Mouse (Mus musculus): ENCODE measurements around the gene Eva1b. TPM values are rescaled to one million over a fixed set of nuclear protein-coding genes. Genes with fewer than 3 reads are reported as not detected.
A peak's percentile ranks its signal among the peaks of the same experiment; 100 is the strongest.

Eva1b gene
- polyA plus RNA-seq (2012; rRNA removed): 11.9 and 14.8 TPM in 2 replicates
- 11.0 and 12.0 TPM in 2 replicates for polyA plus RNA-seq (2014; fragmentation: Nextera tagmentation; extraction: Ambion mirVana)

DNA sequence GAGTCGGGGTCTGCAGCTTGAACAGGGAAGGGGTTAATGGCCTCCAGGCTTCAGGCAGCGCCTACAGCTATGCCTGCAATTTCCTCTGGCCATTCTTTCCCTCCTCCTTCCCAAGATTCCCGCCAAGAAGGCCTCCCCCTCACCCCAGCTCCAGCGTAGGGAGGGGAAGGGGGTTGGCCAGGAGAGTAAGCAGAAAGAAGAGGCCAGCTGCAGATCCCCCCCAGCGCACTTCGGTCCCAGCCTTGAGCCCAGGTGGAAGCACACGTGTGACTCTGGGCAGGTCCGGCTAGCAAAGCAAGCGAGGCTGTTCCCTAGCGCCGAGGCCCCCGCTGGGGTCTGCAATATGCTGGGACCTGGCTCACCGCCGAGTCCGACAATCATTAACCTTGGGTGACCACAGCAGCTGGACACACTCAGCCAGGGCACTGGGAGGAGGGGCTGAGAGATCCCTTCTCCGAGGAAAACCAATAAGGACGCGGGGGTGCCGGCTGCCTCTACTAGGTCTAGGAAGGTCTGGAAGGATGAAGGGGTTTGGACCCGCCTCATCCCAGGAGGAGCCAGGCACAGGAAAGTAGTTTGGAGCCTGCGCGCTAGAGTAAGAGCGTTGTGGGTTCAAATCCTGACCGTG is at the start of gene Eva1b:
TSS of gene Eva1b (plus strand) at position 212 of the 628 bp plus-strand sequence.
- TF ChIP-seq EP300 (IDR thresholded peaks at IDR 0.05; ENCODE audit: low read depth) (no peak), CTCF (IDR thresholded peaks at IDR 0.05; ENCODE audit: low read depth) (no peak)
- H3K27ac ChIP-seq: no peak within 1 kb of the TSS
- peaks cover 0 to 12% of the 10 kb centered on the region in 2 experiments; a peak in 2 of 4 replicates for H3K4me1 ChIP-seq (replicated peaks; ENCODE audit: control insufficient read depth in 2 of 2, insufficient read depth in 2 of 2, low read length in 1 of 2)
- H3K27me3 ChIP-seq (ENCODE audit: control insufficient read depth, insufficient read depth, low read length): peaks cover 31% of the 10 kb centered on the region
- peak within 1 kb of the TSS; percentile 57 for H3K4me2 ChIP-seq (ENCODE audit: low read depth)
- no peaks in the 10 kb centered on the region for H3K9me3 ChIP-seq (ENCODE audit: control insufficient read depth, low read length)
- peak within 1 kb of the TSS; percentile 41 to 44 for H3K4me3 ChIP-seq (ENCODE audit: insufficient read depth in 1 of 2, low read depth in 2 of 2, low read length in 2 of 2)
- H3K36me3 ChIP-seq (replicated peaks; ENCODE audit: control insufficient read depth, insufficient read depth, low read depth): no peaks in the 10 kb centered on the region
- 20% methylated on average over 24 of the region's 24 CpGs for WGBS (ENCODE audit: insufficient replicate concordance)
- ATAC-seq (ENCODE audit: insufficient read depth) (peak; percentile 62; the same call in 1 of the 2 replicates), DNase-seq (ENCODE audit: low read depth in 3 of 3, low spot score in 3 of 3) (peak in 1 of 3 experiments; percentile 38)
- no peak within 1 kb of the TSS for H3K9ac ChIP-seq (replicated peaks)

DNA sequence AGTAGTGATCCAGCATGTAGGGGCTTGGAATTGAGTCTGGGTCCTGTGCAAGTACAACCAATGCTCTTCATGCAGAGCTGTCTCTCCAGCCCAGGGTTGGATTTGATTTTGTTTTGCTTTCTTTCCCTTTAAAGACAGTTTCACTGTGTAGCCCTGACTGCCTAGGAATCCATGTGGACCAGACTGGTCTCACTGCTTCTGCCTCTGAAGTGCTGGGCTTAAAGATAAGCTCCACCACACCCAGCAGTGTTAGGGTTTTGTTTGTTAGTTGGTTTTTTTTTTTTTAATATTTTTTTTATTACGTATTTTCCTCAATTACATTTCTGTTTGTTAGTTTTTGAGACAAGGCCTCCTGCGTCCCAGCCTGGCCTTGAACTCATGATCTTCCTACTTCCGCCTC is 48.2 kb upstream of the Eva1b start:
- no peak for TF ChIP-seq CTCF (IDR thresholded peaks at IDR 0.05; ENCODE audit: low read depth)
- peak; percentile 43; the same call in 1 of the 2 replicates for TF ChIP-seq EP300 (IDR thresholded peaks at IDR 0.05; ENCODE audit: low read depth)
- peak overlapping the region; percentile 47 for H3K9ac ChIP-seq (replicated peaks)
- peak overlapping the region in 1 of 2 experiments; percentile 16; a peak in 1 of 4 replicates for H3K4me3 ChIP-seq (ENCODE audit: insufficient read depth in 1 of 2, low read depth in 2 of 2, low read length in 2 of 2)

DNA sequence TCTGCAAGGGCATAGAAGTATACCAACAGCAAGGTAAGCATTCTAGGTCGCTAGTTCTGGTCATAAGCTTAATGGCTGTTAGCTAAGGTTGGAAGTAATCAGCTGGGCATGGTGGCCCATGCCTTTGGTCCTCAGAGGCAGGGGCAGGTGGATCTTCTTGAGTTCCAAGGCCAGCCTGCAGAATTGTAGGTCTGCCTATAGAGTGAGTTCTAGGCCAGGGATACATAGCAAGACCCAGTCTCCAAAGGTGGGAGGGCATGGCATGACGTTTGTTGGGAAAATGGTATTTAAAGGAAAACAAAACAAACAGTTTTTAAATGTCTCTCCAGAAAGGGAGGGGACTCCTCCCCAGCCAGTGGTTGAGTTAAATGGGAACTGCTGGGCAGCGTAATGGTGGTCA is 46.8 kb upstream of the Eva1b start:
- Histone ChIP-seq H3K4me1 (replicated peaks; ENCODE audit: control insufficient read depth in 2 of 2, insufficient read depth in 2 of 2, low read length in 1 of 2) (peaks cover 52 to 58% of the 10 kb centered on the region in 2 experiments), H3K27ac (peak overlapping the region; percentile 89), H3K9me3 (ENCODE audit: control insufficient read depth, low read length) (no peaks in the 10 kb centered on the region), H3K36me3 (replicated peaks; ENCODE audit: control insufficient read depth, insufficient read depth, low read depth) (peaks cover 3% of the 10 kb centered on the region), H3K9ac (replicated peaks) (no peak overlapping the region), H3K4me3 (ENCODE audit: insufficient read depth in 1 of 2, low read depth in 2 of 2, low read length in 2 of 2) (no peak overlapping the region), H3K4me2 (ENCODE audit: low read depth) (no peak overlapping the region), H3K27me3 (ENCODE audit: control insufficient read depth, insufficient read depth, low read length) (no peaks in the 10 kb centered on the region)
- no peak for ATAC-seq (ENCODE audit: insufficient read depth)
- no peak for DNase-seq (ENCODE audit: low read depth in 3 of 3, low spot score in 3 of 3)
- WGBS (ENCODE audit: insufficient replicate concordance): 81% methylated on average over 3 of the region's 3 CpGs
- TF ChIP-seq EP300 (IDR thresholded peaks at IDR 0.05; ENCODE audit: low read depth) (no peak), CTCF (IDR thresholded peaks at IDR 0.05; ENCODE audit: low read depth) (no peak)

More for the DNA sequence above, 48.2 kb upstream of the Eva1b start:
- H3K27me3 ChIP-seq (ENCODE audit: control insufficient read depth, insufficient read depth, low read length): no peaks in the 10 kb centered on the region
- no peak for ATAC-seq (ENCODE audit: insufficient read depth)
- peaks cover 3% of the 10 kb centered on the region for H3K36me3 ChIP-seq (replicated peaks; ENCODE audit: control insufficient read depth, insufficient read depth, low read depth)
- WGBS (ENCODE audit: insufficient replicate concordance): 31% methylated on average over 3 of the region's 3 CpGs
- no peaks in the 10 kb centered on the region for H3K9me3 ChIP-seq (ENCODE audit: control insufficient read depth, low read length)
- peaks cover 43 to 52% of the 10 kb centered on the region in 2 experiments for H3K4me1 ChIP-seq (replicated peaks; ENCODE audit: control insufficient read depth in 2 of 2, insufficient read depth in 2 of 2, low read length in 1 of 2)
- peak overlapping the region; percentile 89 for H3K27ac ChIP-seq
- peak overlapping the region; percentile 55 for H3K4me2 ChIP-seq (ENCODE audit: low read depth)
- DNase-seq (ENCODE audit: low read depth in 3 of 3, low spot score in 3 of 3): peak in 1 of 3 experiments; percentile 54

DNA sequence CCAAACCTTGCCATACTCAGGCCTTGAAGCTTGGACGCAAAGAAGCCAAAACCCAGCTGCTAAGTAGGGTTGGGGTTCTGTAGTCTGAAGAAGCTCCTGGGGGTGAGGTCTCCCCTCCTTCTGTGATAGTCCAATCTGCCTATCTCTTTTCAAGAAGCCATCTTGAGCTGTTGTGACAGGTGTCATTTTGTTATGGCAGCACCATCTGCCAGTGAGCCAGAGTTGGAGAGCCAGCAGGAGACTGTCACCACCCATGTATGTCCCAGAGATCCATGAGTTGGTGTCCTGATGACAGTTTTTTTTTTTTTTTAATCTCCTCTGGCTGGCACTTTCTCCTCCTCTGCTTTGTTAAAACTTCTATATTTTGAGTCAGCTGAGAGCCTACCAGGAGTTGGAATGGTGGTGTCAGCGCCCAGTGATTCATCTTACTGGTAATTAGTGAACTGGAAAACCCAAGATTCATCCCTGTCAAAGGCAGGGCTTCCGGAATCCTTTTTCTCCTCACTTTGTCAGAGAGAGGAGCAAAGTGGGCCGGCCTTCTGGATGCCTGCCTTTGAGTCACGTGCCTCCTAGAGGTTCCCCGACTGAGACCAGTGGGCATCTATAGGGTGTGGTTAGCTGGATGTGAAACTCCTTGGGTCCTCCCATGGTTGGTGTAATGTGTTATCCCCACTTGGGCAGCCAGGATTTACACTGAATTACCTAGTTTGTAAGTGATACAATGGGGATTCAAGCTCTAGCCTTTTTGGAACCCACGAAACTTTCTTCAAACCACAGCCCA is 45.3 kb upstream of the Eva1b start:
- DNase-seq (ENCODE audit: low read depth in 3 of 3, low spot score in 3 of 3) (peak; percentile 54 to 71 (median 60)), ATAC-seq (ENCODE audit: insufficient read depth) (peak; percentile 46)
- no peaks in the 10 kb centered on the region for H3K27me3 ChIP-seq (ENCODE audit: control insufficient read depth, insufficient read depth, low read length)
- H3K36me3 ChIP-seq (replicated peaks; ENCODE audit: control insufficient read depth, insufficient read depth, low read depth): peaks cover 3% of the 10 kb centered on the region
- peak overlapping the region; percentile 20 to 76; a peak in 3 of 4 replicates for H3K4me3 ChIP-seq (ENCODE audit: insufficient read depth in 1 of 2, low read depth in 2 of 2, low read length in 2 of 2)
- peak overlapping the region; percentile 86 for H3K9ac ChIP-seq (replicated peaks)
- H3K4me2 ChIP-seq (ENCODE audit: low read depth): peak overlapping the region; percentile 100
- H3K9me3 ChIP-seq (ENCODE audit: control insufficient read depth, low read length): no peaks in the 10 kb centered on the region
- peak overlapping the region; percentile 100 for H3K27ac ChIP-seq
- TF ChIP-seq EP300 (IDR thresholded peaks at IDR 0.05; ENCODE audit: low read depth): no peak
- no peak for TF ChIP-seq CTCF (IDR thresholded peaks at IDR 0.05; ENCODE audit: low read depth)
- 40% methylated on average over 7 of the region's 7 CpGs for WGBS (ENCODE audit: insufficient replicate concordance)
- peaks cover 47 to 54% of the 10 kb centered on the region in 2 experiments for H3K4me1 ChIP-seq (replicated peaks; ENCODE audit: control insufficient read depth in 2 of 2, insufficient read depth in 2 of 2, low read length in 1 of 2)
